Mouse (Mus musculus): ENCODE results near the gene Rora. TPM values are rescaled to one million over a fixed set of nuclear protein-coding genes. Genes with fewer than 3 reads are reported as not detected.

Rora gene
- polyA plus RNA-seq (2017; shearing (Covaris generic)): 27.8 TPM

GRCm38 (mm10) chr9:68653211-68654038 is at the start of gene Rora:
Rora (plus strand) TSS chr9:68653786.

GRCm38 (mm10) chr9:69397760-69398452 is 744.3 kb downstream of the Rora start, which contains the start of gene Ice2:
Ice2 (plus strand) TSS chr9:69397906.

All from CD4-positive, CD25-positive, alpha-beta regulatory T cell (primary cell).